Mouse (Mus musculus): ENCODE data around the gene Ankef1. TPM values are rescaled to one million over a fixed set of nuclear protein-coding genes. Genes with fewer than 3 reads are reported as not detected.

Gene Ankef1
- polyA plus RNA-seq (2015; fragmentation: Nextera tagmentation; extraction: Ambion mirVana) = 0.83 and 0.97 TPM in 2 replicates

GRCm38 (mm10) chr2:136501651-136502050 lies at the start of gene Ankef1:
Ankef1 (plus strand) TSS chr2:136501910.
- no peak within 1 kb of the TSS for H3K9ac ChIP-seq
- WGBS = 82% methylated on average over 1 of the region's 1 CpGs
- H3K4me1 ChIP-seq (replicated peaks) = no peaks in the 10 kb centered on the region
- no peak within 1 kb of the TSS for H3K27ac ChIP-seq (replicated peaks)
- H3K27me3 ChIP-seq = no peaks in the 10 kb centered on the region
- no peaks in the 10 kb centered on the region for H3K9me3 ChIP-seq
- H3K4me3 ChIP-seq = no peak within 1 kb of the TSS
- no peaks in the 10 kb centered on the region for H3K36me3 ChIP-seq
- ATAC-seq (ENCODE audit: low FRiP score, low read depth) = no peak
- no peak within 1 kb of the TSS for H3K4me2 ChIP-seq

GRCm38 (mm10) chr2:136456468-136456867 lies 45.2 kb upstream of the Ankef1 start:
- Histone ChIP-seq H3K4me2 (no peak overlapping the region), H3K27me3 (no peaks in the 10 kb centered on the region), H3K27ac (replicated peaks) (no peak overlapping the region), H3K9ac (no peak overlapping the region), H3K4me1 (replicated peaks) (no peaks in the 10 kb centered on the region), H3K9me3 (no peaks in the 10 kb centered on the region), H3K36me3 (no peaks in the 10 kb centered on the region), H3K4me3 (no peak overlapping the region)
- ATAC-seq (ENCODE audit: low FRiP score, low read depth) = no peak
- WGBS = 68% methylated on average over 2 of the region's 2 CpGs

DNA sequence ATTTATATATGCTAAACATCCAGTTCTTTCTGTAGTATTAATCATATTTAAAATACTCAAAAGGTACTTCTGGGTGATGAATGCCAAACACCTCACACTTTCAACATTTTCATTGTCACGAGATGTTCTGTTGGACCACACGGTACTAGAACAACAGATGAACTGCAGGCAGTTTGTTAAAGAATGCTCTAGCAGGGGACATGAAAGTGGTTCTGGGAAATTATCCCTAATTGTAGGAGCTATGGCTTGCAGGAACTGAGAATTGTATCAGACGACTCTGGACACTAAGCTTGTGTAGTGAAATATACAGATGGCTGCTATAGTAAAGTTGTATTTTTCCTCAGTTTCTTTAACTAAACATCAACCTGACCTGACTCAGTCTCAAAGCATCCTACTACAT lies 44.8 kb upstream of the Ankef1 start:
- H3K4me1 ChIP-seq (replicated peaks) = no peaks in the 10 kb centered on the region
- no peak for ATAC-seq (ENCODE audit: low FRiP score, low read depth)

GRCm38 (mm10) chr2:136477656-136478055 lies 24.1 kb upstream of the Ankef1 start:
- 78% methylated on average over 3 of the region's 3 CpGs for WGBS
- no peak for ATAC-seq (ENCODE audit: low FRiP score, low read depth)
- Histone ChIP-seq H3K9me3 (no peaks in the 10 kb centered on the region), H3K4me3 (no peak overlapping the region), H3K4me2 (no peak overlapping the region), H3K4me1 (replicated peaks) (no peaks in the 10 kb centered on the region), H3K9ac (no peak overlapping the region), H3K27ac (replicated peaks) (no peak overlapping the region), H3K27me3 (no peaks in the 10 kb centered on the region), H3K36me3 (no peaks in the 10 kb centered on the region)

More for the DNA sequence above, 44.8 kb upstream of the Ankef1 start:
- Histone ChIP-seq H3K4me3 (no peak overlapping the region), H3K9ac (no peak overlapping the region), H3K36me3 (no peaks in the 10 kb centered on the region), H3K4me2 (no peak overlapping the region), H3K27me3 (no peaks in the 10 kb centered on the region), H3K27ac (replicated peaks) (no peak overlapping the region), H3K9me3 (no peaks in the 10 kb centered on the region)
- WGBS = 82% methylated on average over 3 of the region's 3 CpGs

DNA sequence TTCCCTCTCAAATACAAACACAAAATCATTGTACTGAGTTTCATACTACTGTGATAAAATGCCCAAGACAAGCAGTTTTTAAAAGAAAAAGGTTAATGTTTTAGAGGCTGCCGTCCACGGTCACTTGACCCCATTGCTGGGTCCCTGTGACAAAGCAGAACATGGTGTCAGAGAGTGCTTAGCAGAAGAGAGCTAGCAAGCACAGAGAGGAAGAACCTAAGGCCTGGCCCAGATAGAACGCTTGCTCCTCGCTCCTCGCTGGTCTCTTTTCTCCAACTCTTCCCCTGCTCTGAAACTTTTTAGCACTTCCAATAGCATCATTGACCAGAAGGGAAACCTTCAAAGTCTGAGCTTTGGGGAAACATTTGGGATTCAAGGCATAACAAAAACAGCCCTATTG lies 19.4 kb upstream of the Ankef1 start:
- H3K4me2 ChIP-seq = no peak overlapping the region
- H3K4me3 ChIP-seq = no peak overlapping the region
- WGBS = 79% methylated on average over 5 of the region's 5 CpGs
- H3K27ac ChIP-seq (replicated peaks) = no peak overlapping the region
- H3K4me1 ChIP-seq (replicated peaks) = peaks cover 4% of the 10 kb centered on the region
- H3K9me3 ChIP-seq = no peaks in the 10 kb centered on the region
- H3K36me3 ChIP-seq = no peaks in the 10 kb centered on the region
- no peak overlapping the region for H3K9ac ChIP-seq
- ATAC-seq (ENCODE audit: low FRiP score, low read depth) = no peak
- no peaks in the 10 kb centered on the region for H3K27me3 ChIP-seq

GRCm38 (mm10) chr2:136483058-136483457 lies 18.7 kb upstream of the Ankef1 start:
- Histone ChIP-seq H3K27ac (replicated peaks) (no peak overlapping the region), H3K4me2 (no peak overlapping the region), H3K27me3 (no peaks in the 10 kb centered on the region), H3K4me1 (replicated peaks) (peaks cover 4% of the 10 kb centered on the region), H3K9me3 (no peaks in the 10 kb centered on the region), H3K4me3 (no peak overlapping the region), H3K36me3 (no peaks in the 10 kb centered on the region), H3K9ac (no peak overlapping the region)
- no peak for ATAC-seq (ENCODE audit: low FRiP score, low read depth)
- WGBS = 86% methylated on average over 3 of the region's 3 CpGs

DNA sequence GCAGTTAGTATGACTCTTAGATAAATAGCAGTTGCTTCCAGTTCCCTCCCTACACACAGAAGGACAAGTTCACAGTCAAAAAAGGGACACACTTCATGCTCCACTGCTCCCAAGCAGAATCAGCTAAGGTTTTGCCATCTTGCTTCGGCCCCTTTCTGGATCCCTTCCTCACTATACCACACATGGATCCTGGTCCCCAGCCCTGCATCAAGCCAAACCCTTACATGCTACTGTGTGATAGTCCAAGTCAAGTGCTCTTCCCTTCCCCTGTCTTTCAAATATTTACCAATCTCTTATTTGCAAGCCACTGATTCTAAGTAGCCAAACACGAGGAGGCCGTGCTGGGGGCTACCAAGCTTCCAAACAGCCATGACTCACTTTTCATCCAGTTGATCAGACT lies 16.8 kb upstream of the Ankef1 start:
- Histone ChIP-seq H3K4me3 (no peak overlapping the region), H3K4me1 (replicated peaks) (peaks cover 4% of the 10 kb centered on the region), H3K27ac (replicated peaks) (no peak overlapping the region), H3K36me3 (no peaks in the 10 kb centered on the region), H3K9me3 (no peaks in the 10 kb centered on the region), H3K9ac (no peak overlapping the region), H3K27me3 (no peaks in the 10 kb centered on the region), H3K4me2 (no peak overlapping the region)
- 72% methylated on average over 3 of the region's 3 CpGs for WGBS
- ATAC-seq (ENCODE audit: low FRiP score, low read depth) = no peak

DNA sequence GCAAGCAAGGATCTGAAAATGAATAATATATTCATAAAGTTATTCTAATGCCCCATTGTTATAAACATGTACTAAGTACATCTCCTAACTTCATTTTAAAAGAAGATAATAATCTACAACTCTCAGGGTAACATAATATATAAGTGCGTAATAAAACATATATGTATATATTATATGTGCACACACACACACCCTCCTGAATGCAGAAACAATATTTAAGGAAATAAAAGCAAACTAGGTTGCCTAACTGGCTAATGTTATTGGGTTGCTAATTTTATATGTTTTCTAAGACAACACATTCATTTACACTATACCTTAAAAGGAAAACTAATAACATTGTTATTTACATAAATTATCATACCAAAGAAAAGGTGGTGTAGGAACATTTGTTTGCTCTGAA lies 16.3 kb upstream of the Ankef1 start:
- Histone ChIP-seq H3K9me3 (no peaks in the 10 kb centered on the region), H3K27ac (replicated peaks) (no peak overlapping the region), H3K9ac (no peak overlapping the region), H3K4me3 (no peak overlapping the region), H3K4me2 (no peak overlapping the region), H3K4me1 (replicated peaks) (peaks cover 4% of the 10 kb centered on the region), H3K27me3 (no peaks in the 10 kb centered on the region), H3K36me3 (no peaks in the 10 kb centered on the region)
- WGBS = 96% methylated on average over 1 of the region's 1 CpGs
- ATAC-seq (ENCODE audit: low FRiP score, low read depth) = no peak

GRCm38 (mm10) chr2:136485815-136486619 lies 15.7 kb upstream of the Ankef1 start:
- WGBS = 13% methylated on average over 6 of the region's 6 CpGs
- ATAC-seq (ENCODE audit: low FRiP score, low read depth) = peak; percentile 79
- Histone ChIP-seq H3K9me3 (no peaks in the 10 kb centered on the region), H3K9ac (no peak overlapping the region), H3K27me3 (no peaks in the 10 kb centered on the region), H3K4me3 (no peak overlapping the region), H3K4me1 (replicated peaks) (peaks cover 4% of the 10 kb centered on the region), H3K4me2 (no peak overlapping the region), H3K27ac (replicated peaks) (peak overlapping the region; percentile 48; the same call in 1 of the 2 replicates), H3K36me3 (no peaks in the 10 kb centered on the region)

DNA sequence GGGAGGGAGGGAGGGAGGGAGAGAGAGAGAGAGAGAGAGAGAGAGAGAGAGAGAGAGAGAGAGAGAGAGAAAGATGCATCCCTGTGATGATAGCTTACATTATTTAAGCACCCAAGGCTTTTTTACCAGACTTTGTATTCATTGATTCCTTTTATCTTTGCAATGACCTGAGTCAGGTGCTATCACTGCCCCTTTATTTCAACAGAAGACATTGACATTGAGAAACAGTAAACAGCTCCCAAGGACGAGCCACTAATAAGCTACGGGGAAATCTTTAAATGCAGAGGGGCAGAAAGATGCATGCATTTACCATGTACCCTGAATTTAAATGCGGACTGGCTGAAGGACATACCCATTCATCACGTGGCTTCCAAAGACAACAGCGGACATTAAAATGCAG lies 14.7 kb upstream of the Ankef1 start:
- WGBS = 65% methylated on average over 5 of the region's 5 CpGs
- Histone ChIP-seq H3K4me1 (replicated peaks) (peaks cover 4% of the 10 kb centered on the region), H3K9ac (no peak overlapping the region)

DNA sequence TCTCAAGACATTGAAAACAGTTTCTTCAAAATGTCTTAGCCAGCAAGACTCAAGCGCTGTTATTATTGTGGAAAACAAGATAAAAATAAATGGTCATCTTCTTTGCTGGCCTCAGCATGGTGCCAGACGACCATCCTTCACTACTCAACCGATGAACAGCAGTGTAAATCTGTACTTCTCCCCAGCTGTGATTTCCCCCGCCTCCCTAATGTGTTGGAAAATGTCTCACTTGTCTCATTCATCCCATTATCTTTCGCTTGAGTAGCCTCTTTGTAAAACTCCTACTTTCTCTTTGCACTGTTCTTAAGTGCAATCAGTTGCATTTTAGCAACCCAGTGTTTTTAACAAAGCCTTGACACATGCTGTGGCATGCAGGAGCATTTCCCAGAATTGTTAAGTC lies 9.4 kb downstream of the Ankef1 start:
- H3K36me3 ChIP-seq = no peaks in the 10 kb centered on the region
- H3K4me3 ChIP-seq = no peak overlapping the region
- no peak overlapping the region for H3K4me2 ChIP-seq
- H3K9me3 ChIP-seq = no peaks in the 10 kb centered on the region
- H3K9ac ChIP-seq = no peak overlapping the region
- no peaks in the 10 kb centered on the region for H3K4me1 ChIP-seq (replicated peaks)
- WGBS = 7% methylated on average over 5 of the region's 5 CpGs
- H3K27ac ChIP-seq (replicated peaks) = no peak overlapping the region
- 0 out of 2 replicates have a peak, but pooled peaks have one; percentile 56 for ATAC-seq (ENCODE audit: low FRiP score, low read depth)
- H3K27me3 ChIP-seq = no peaks in the 10 kb centered on the region

More for the DNA sequence above, 14.7 kb upstream of the Ankef1 start:
- Histone ChIP-seq H3K27ac (replicated peaks) (no peak overlapping the region), H3K9me3 (no peaks in the 10 kb centered on the region), H3K27me3 (no peaks in the 10 kb centered on the region), H3K4me2 (no peak overlapping the region), H3K36me3 (no peaks in the 10 kb centered on the region), H3K4me3 (no peak overlapping the region)
- ATAC-seq (ENCODE audit: low FRiP score, low read depth) = no peak

DNA sequence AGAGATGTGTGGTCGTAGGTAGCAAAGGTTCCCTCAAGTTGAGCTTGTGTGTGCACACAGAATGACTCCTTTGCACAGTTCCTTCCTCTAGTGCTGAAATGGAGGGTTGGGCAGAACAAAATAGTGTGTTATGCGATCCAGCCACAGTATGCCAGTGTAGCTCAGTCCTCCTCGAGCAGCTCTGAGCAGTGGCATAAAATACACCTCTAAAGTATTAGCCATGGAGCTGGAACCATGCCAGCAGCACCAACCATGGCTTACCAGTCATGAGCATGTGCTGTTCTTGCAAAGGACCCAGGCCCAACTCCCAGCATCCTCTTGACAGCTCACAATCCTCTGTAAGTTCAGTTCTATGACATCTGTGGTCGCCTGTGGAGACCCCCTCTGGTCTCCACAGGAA lies 10.0 kb downstream of the Ankef1 start:
- no peak overlapping the region for H3K4me3 ChIP-seq
- no peak for ATAC-seq (ENCODE audit: low FRiP score, low read depth)
- H3K9ac ChIP-seq = no peak overlapping the region

DNA sequence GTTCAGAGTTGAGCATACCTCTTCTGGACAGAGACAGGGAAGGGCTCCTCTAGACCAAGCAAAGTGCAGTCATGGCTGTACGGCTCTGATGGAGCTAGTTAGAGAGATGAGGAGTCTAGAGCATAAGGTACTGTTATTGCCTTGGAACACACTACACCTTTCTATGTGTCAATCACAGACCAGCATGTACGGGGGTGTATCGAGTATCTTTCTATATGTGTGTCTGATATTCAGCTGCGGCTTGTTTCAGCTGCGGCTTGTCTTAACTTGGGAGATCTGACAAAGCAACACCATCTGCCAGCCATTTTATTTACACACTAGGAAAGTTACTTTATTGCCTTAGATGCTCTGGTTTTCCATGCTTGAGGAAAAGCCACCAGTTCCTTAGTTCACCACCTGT lies 11.1 kb downstream of the Ankef1 start:
- H3K4me3 ChIP-seq = no peak overlapping the region
- 95% methylated on average over 5 of the region's 5 CpGs for WGBS
- H3K27me3 ChIP-seq = no peaks in the 10 kb centered on the region
- H3K4me2 ChIP-seq = no peak overlapping the region
- H3K36me3 ChIP-seq = no peaks in the 10 kb centered on the region
- H3K9ac ChIP-seq = no peak overlapping the region
- H3K9me3 ChIP-seq = no peaks in the 10 kb centered on the region
- ATAC-seq (ENCODE audit: low FRiP score, low read depth) = no peak
- H3K4me1 ChIP-seq (replicated peaks) = no peaks in the 10 kb centered on the region
- no peak overlapping the region for H3K27ac ChIP-seq (replicated peaks)

More for the DNA sequence above, 10.0 kb downstream of the Ankef1 start:
- H3K9me3 ChIP-seq = no peaks in the 10 kb centered on the region
- no peak overlapping the region for H3K27ac ChIP-seq (replicated peaks)
- WGBS = 58% methylated on average over 4 of the region's 4 CpGs
- H3K4me2 ChIP-seq = no peak overlapping the region
- no peaks in the 10 kb centered on the region for H3K27me3 ChIP-seq
- H3K36me3 ChIP-seq = no peaks in the 10 kb centered on the region
- H3K4me1 ChIP-seq (replicated peaks) = no peaks in the 10 kb centered on the region

Data from hindbrain, embryonic 15.5 days (tissue).